Mouse (Mus musculus): ENCODE measurements around the gene Pkig. TPM values are rescaled to one million over a fixed set of nuclear protein-coding genes. Genes with fewer than 3 reads are reported as not detected.

The Pkig gene
- polyA plus RNA-seq, 1 experiment from 2014 or later, result 84.9 TPM

- peak overlapping the region; percentile 26 for H3K4me2 ChIP-seq (ENCODE audit: low read depth, low read length)
- H3K9ac ChIP-seq (replicated peaks), result no peak overlapping the region
- 29% methylated on average over 9 of the region's 9 CpGs for WGBS (ENCODE audit: insufficient replicate concordance)
- no peaks in the 10 kb centered on the region for H3K27me3 ChIP-seq (ENCODE audit: insufficient read depth, low read length)
- no peaks in the 10 kb centered on the region for H3K9me3 ChIP-seq (ENCODE audit: low read length)
- DNase-seq (peak; percentile 90), ATAC-seq (peak; percentile 81)
- TF ChIP-seq CTCF (IDR thresholded peaks at IDR 0.05; ENCODE audit: low read depth) (peak; percentile 98), EP300 (IDR thresholded peaks at IDR 0.05; ENCODE audit: low read depth) (no peak)
- 0 out of 2 replicates have a peak overlapping the region, but pooled peaks have one; percentile 1 for H3K27ac ChIP-seq (ENCODE audit: low read depth)
- peaks cover 22% of the 10 kb centered on the region for H3K4me1 ChIP-seq (ENCODE audit: insufficient read depth)
- H3K36me3 ChIP-seq (replicated peaks; ENCODE audit: insufficient read depth, low read length), result peaks cover 16% of the 10 kb centered on the region
- H3K4me3 ChIP-seq (ENCODE audit: low read depth, low read length), result no peak overlapping the region
These were observed 60.9 kb downstream of the Pkig start for GRCm38 (mm10) chr2:163718951-163719603.

- Histone ChIP-seq H3K4me1 (ENCODE audit: insufficient read depth) (peaks cover 22% of the 10 kb centered on the region), H3K4me2 (ENCODE audit: low read depth, low read length) (peak overlapping the region; percentile 26; the same call in 1 of the 2 replicates), H3K27me3 (ENCODE audit: insufficient read depth, low read length) (no peaks in the 10 kb centered on the region), H3K9me3 (ENCODE audit: low read length) (no peaks in the 10 kb centered on the region), H3K4me3 (ENCODE audit: low read depth, low read length) (no peak overlapping the region), H3K9ac (replicated peaks) (no peak overlapping the region), H3K27ac (ENCODE audit: low read depth) (no peak overlapping the region), H3K36me3 (replicated peaks; ENCODE audit: insufficient read depth, low read length) (peaks cover 17% of the 10 kb centered on the region)
- TF ChIP-seq EP300 (IDR thresholded peaks at IDR 0.05; ENCODE audit: low read depth) (no peak), CTCF (IDR thresholded peaks at IDR 0.05; ENCODE audit: low read depth) (no peak)
- ATAC-seq (peak; percentile 8; the same call in 1 of the 2 replicates), DNase-seq (no peak)
- WGBS (ENCODE audit: insufficient replicate concordance), result 49% methylated on average over 4 of the region's 4 CpGs
These were observed 61.4 kb downstream of the Pkig start for GRCm38 (mm10) chr2:163719616-163720015.

GRCm38 (mm10) chr2:163722550-163722949 is 64.4 kb downstream of the Pkig start:
- no peak for TF ChIP-seq EP300 (IDR thresholded peaks at IDR 0.05; ENCODE audit: low read depth)
- no peak for TF ChIP-seq CTCF (IDR thresholded peaks at IDR 0.05; ENCODE audit: low read depth)
- DNase-seq, result no peak
- Histone ChIP-seq H3K27me3 (ENCODE audit: insufficient read depth, low read length) (no peaks in the 10 kb centered on the region), H3K9ac (replicated peaks) (no peak overlapping the region), H3K27ac (ENCODE audit: low read depth) (no peak overlapping the region), H3K4me1 (ENCODE audit: insufficient read depth) (peaks cover 8% of the 10 kb centered on the region), H3K9me3 (ENCODE audit: low read length) (no peaks in the 10 kb centered on the region), H3K4me3 (ENCODE audit: low read depth, low read length) (no peak overlapping the region), H3K4me2 (ENCODE audit: low read depth, low read length) (no peak overlapping the region), H3K36me3 (replicated peaks; ENCODE audit: insufficient read depth, low read length) (peaks cover 25% of the 10 kb centered on the region)
- WGBS (ENCODE audit: insufficient replicate concordance), result 87% methylated on average over 7 of the region's 7 CpGs
- no peak for ATAC-seq

- Histone ChIP-seq H3K9me3 (ENCODE audit: low read length) (no peaks in the 10 kb centered on the region), H3K36me3 (replicated peaks; ENCODE audit: insufficient read depth, low read length) (peaks cover 37% of the 10 kb centered on the region), H3K9ac (replicated peaks) (no peak overlapping the region), H3K27ac (ENCODE audit: low read depth) (no peak overlapping the region), H3K4me1 (ENCODE audit: insufficient read depth) (no peaks in the 10 kb centered on the region), H3K4me2 (ENCODE audit: low read depth, low read length) (no peak overlapping the region), H3K4me3 (ENCODE audit: low read depth, low read length) (no peak overlapping the region), H3K27me3 (ENCODE audit: insufficient read depth, low read length) (no peaks in the 10 kb centered on the region)
- 71% methylated on average over 5 of the region's 5 CpGs for WGBS (ENCODE audit: insufficient replicate concordance)
- ATAC-seq (no peak), DNase-seq (no peak)
- no peak for TF ChIP-seq CTCF (IDR thresholded peaks at IDR 0.05; ENCODE audit: low read depth)
- TF ChIP-seq EP300 (IDR thresholded peaks at IDR 0.05; ENCODE audit: low read depth), result no peak
These were observed 68.7 kb downstream of the Pkig start for GRCm38 (mm10) chr2:163726766-163727393.

- no peak for ATAC-seq
- Histone ChIP-seq H3K4me3 (ENCODE audit: low read depth, low read length) (no peak overlapping the region), H3K4me2 (ENCODE audit: low read depth, low read length) (no peak overlapping the region), H3K36me3 (replicated peaks; ENCODE audit: insufficient read depth, low read length) (peaks cover 31% of the 10 kb centered on the region), H3K27ac (ENCODE audit: low read depth) (no peak overlapping the region), H3K9ac (replicated peaks) (no peak overlapping the region), H3K9me3 (ENCODE audit: low read length) (no peaks in the 10 kb centered on the region), H3K27me3 (ENCODE audit: insufficient read depth, low read length) (no peaks in the 10 kb centered on the region), H3K4me1 (ENCODE audit: insufficient read depth) (no peaks in the 10 kb centered on the region)
- TF ChIP-seq EP300 (IDR thresholded peaks at IDR 0.05; ENCODE audit: low read depth) (no peak), CTCF (IDR thresholded peaks at IDR 0.05; ENCODE audit: low read depth) (no peak)
- 84% methylated on average over 4 of the region's 4 CpGs for WGBS (ENCODE audit: insufficient replicate concordance)
- no peak for DNase-seq
These were observed 70.1 kb downstream of the Pkig start for GRCm38 (mm10) chr2:163728300-163728699.

GRCm38 (mm10) chr2:163732021-163732420 is 73.8 kb downstream of the Pkig start:
- no peaks in the 10 kb centered on the region for H3K9me3 ChIP-seq (ENCODE audit: low read length)
- TF ChIP-seq CTCF (IDR thresholded peaks at IDR 0.05; ENCODE audit: low read depth) (no peak), EP300 (IDR thresholded peaks at IDR 0.05; ENCODE audit: low read depth) (no peak)
- whole genome bisulfite sequencing (ENCODE audit: insufficient replicate concordance), result 82% methylated on average over 11 of the region's 11 CpGs
- no peak overlapping the region for H3K4me2 ChIP-seq (ENCODE audit: low read depth, low read length)
- H3K4me3 ChIP-seq (ENCODE audit: low read depth, low read length), result no peak overlapping the region
- ATAC-seq (no peak), DNase-seq (no peak)
- H3K27me3 ChIP-seq (ENCODE audit: insufficient read depth, low read length), result no peaks in the 10 kb centered on the region
- no peak overlapping the region for H3K9ac ChIP-seq (replicated peaks)
- H3K36me3 ChIP-seq (replicated peaks; ENCODE audit: insufficient read depth, low read length), result peaks cover 21% of the 10 kb centered on the region
- H3K27ac ChIP-seq (ENCODE audit: low read depth), result no peak overlapping the region
- H3K4me1 ChIP-seq (ENCODE audit: insufficient read depth), result peaks cover 9% of the 10 kb centered on the region

Data from liver, postnatal 0 days (tissue).